Mouse (Mus musculus) limb, embryonic 11.5 days (tissue): ENCODE measurements around the gene Skp2. TPM values are rescaled to one million over a fixed set of nuclear protein-coding genes. Genes with fewer than 3 reads are reported as not detected.
A peak's percentile ranks its signal among the peaks of the same experiment; 100 is the strongest.

Experiments
- ATAC-seq: fragments of 200-750 bp; cut with Nextera tagmentation; 2 replicates; pipeline ENCODE4 v1.8.0; 2017; ENCODE audit warnings: low read depth; ENCODE audit not compliant: insufficient number of reproducible peaks, low FRiP score, low TSS enrichment
- DNase-seq: peaks from one replicate; pipeline ENCODE4 v3.0.0-alpha.2; 2015; ENCODE audit warnings: low spot score
- H3K27ac ChIP-seq: fragments of 300-500 bp; sonication (generic); replicated peaks from 2 replicates; pipeline ENCODE4 v1.5.1; 2014; ENCODE audit warnings: low read depth, mild to moderate bottlenecking, low read length
- H3K27me3 ChIP-seq: fragments of 300-500 bp; sonication (generic); 2 replicates; pipeline ENCODE4 v1.6.1; 2014; ENCODE audit warnings: mild to moderate bottlenecking, low read length, mixed read lengths; ENCODE audit not compliant: control insufficient read depth, insufficient read depth
- H3K36me3 ChIP-seq: fragments of 300-500 bp; sonication (generic); 2 replicates; pipeline ENCODE4 v1.6.1; 2014; ENCODE audit warnings: mild to moderate bottlenecking, low read length, moderate library complexity, mixed read lengths; ENCODE audit not compliant: control insufficient read depth, insufficient read depth
- H3K4me1 ChIP-seq: fragments of 300-500 bp; sonication (generic); 2 replicates; pipeline ENCODE4 v1.6.1; 2014; ENCODE audit warnings: low read length, mixed read lengths; ENCODE audit not compliant: control insufficient read depth, insufficient read depth
- H3K4me2 ChIP-seq: fragments of 300-500 bp; sonication (generic); 2 replicates; pipeline ENCODE4 v1.6.1; 2014; ENCODE audit warnings: low read depth, mild to moderate bottlenecking, moderate library complexity; ENCODE audit not compliant: severe bottlenecking
- H3K4me3 ChIP-seq: fragments of 300-500 bp; sonication (generic); 2 replicates; pipeline ENCODE4 v1.5.1; 2014; ENCODE audit warnings: low read depth, low read length
- H3K9ac ChIP-seq: fragments of 300-500 bp; sonication (generic); 2 replicates; pipeline ENCODE4 v1.6.1; 2014; ENCODE audit warnings: mild to moderate bottlenecking, low read length
- H3K9me3 ChIP-seq: fragments of 300-500 bp; sonication (generic); 2 replicates; pipeline ENCODE4 v1.6.1; 2016; ENCODE audit warnings: low read length; ENCODE audit not compliant: control insufficient read depth
- WGBS: fragments of 180-500 bp; shearing (Covaris S2); extraction: QIAGEN DNeasy Blood & Tissue Kit; methylation state at CpG from one replicate; pipeline ENCODE4 v1.1.7; 2014; 5-methylcytosine and 5-hydroxymethylcytosine counted together
- polyA plus RNA-seq: library from polyadenylated mRNA; unstranded; fragments of >200 nt; fragmentation: Nextera tagmentation; extraction: Ambion mirVana; gene quantifications from 2 replicates; pipeline ENCODE4 v1.2.1, GENCODE M21; 2014

The Skp2 gene
- polyA plus RNA-seq, 1 experiment from 2014 or later: 160 TPM

DNA sequence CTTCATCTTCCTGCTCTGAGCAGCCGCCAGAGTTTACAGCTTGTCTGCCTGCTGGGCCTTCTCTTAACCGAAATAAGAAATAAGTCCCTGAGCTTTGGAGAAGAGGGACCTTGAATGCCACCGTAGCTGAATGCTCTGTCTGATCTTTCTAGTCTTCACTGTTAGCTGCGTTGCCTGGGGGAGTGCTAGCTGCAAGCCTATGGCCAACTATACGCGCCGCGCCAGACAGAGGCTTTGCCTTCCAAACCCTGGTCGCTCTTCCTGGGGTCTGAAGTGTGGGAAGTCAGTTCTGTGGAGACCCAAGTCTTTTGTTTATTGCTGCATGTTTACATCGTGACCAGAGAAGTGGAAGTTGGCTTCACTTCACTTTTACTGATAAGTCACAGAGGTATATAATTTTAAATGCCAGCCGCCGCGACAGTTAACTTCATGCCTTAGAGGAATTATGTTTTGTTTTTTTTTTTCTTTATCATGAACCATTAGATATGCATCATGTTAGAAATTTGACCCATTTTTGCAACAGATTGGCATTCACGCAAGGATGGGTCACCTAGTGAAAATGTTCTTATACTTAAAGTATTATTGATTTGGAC is 79.5 kb downstream of the Skp2 start:
- Histone ChIP-seq H3K4me1 (no peaks in the 10 kb centered on the region), H3K27ac (no peak overlapping the region), H3K27me3 (no peaks in the 10 kb centered on the region), H3K36me3 (no peaks in the 10 kb centered on the region), H3K9me3 (no peaks in the 10 kb centered on the region), H3K4me2 (no peak overlapping the region), H3K9ac (no peak overlapping the region), H3K4me3 (no peak overlapping the region)
- WGBS: 79% methylated on average over 14 of the region's 14 CpGs
- ATAC-seq: no peak
- DNase-seq: no peak

DNA sequence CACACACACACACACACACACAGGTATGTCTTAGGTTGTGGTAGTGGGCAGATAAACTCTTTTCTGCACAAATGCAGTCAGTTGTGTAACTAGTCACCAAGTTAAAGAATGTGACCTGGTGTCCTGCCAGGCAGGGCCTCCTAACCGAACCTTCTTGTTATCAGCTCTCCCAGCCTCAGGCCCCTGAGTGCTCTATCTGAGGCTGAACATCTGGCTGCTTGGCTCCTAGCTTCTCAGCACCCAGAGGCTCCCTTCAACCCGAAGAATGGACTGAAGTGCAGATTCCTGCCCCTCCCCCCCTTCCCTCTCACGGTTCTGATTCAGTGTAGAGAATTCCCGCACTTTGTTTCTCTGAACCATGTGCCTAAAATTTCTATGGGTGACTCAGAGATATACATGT is 80.6 kb downstream of the Skp2 start:
- no peak for ATAC-seq
- no peak overlapping the region for H3K27ac ChIP-seq
- no peaks in the 10 kb centered on the region for H3K9me3 ChIP-seq
- H3K4me3 ChIP-seq: no peak overlapping the region
- no peak overlapping the region for H3K4me2 ChIP-seq
- H3K36me3 ChIP-seq: no peaks in the 10 kb centered on the region
- DNase-seq: no peak
- no peak overlapping the region for H3K9ac ChIP-seq
- no peaks in the 10 kb centered on the region; the same call in 1 of the 2 replicates for H3K4me1 ChIP-seq
- WGBS: 20% methylated on average over 4 of the region's 4 CpGs
- H3K27me3 ChIP-seq: no peaks in the 10 kb centered on the region

DNA sequence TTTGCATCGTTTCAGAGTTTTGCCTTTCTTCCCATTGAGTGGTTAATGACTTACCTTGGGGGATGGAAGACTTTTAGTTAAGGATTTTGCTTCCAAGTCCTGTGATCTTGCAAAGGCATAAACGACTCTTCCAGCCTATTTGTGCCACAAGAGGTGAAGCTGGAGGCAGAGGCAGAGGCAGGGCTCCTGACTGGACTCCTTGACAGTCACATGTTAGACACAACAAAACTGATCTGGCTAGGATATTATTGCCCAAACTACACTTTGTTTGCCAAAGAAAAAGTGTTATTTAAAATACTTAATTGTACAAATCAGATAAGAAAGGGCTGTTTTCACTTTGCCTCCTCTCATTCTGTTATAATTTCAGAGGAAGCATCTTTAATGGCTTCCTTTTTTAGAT is 81.1 kb downstream of the Skp2 start:
- Histone ChIP-seq H3K9me3 (no peaks in the 10 kb centered on the region), H3K4me2 (no peak overlapping the region), H3K4me3 (no peak overlapping the region), H3K36me3 (no peaks in the 10 kb centered on the region), H3K27me3 (no peaks in the 10 kb centered on the region), H3K27ac (no peak overlapping the region), H3K9ac (no peak overlapping the region), H3K4me1 (no peaks in the 10 kb centered on the region; the same call in 1 of the 2 replicates)
- 14% methylated on average over 2 of the region's 2 CpGs for WGBS
- ATAC-seq (no peak), DNase-seq (no peak)

DNA sequence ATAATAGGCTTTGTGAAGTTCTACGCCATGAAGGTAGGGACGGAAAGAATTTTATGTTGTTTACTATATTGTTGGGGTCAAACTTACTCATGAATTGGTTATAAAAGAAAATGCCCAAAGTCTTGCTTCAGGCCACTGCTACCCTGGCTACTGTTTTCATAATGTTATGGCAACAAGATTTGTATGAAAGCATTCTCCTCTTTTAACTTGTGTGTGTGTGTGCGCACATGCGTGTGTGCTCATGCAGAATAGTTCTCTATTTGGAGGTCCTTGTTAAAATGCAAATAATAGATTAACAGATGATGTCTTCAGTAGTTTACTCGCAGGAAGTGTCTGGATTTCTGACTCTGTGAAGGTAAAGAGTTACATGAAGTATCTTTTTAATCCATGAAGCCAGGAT is 81.5 kb downstream of the Skp2 start:
- DNase-seq (no peak), ATAC-seq (no peak)
- 78% methylated on average over 5 of the region's 5 CpGs for WGBS
- Histone ChIP-seq H3K9ac (no peak overlapping the region), H3K4me1 (no peaks in the 10 kb centered on the region; the same call in 1 of the 2 replicates), H3K4me3 (no peak overlapping the region), H3K27me3 (no peaks in the 10 kb centered on the region), H3K27ac (no peak overlapping the region), H3K9me3 (no peaks in the 10 kb centered on the region), H3K36me3 (no peaks in the 10 kb centered on the region), H3K4me2 (peak overlapping the region; percentile 12; the same call in 1 of the 2 replicates)

GRCm38 (mm10) chr15:9073067-9073608 is 82.1 kb downstream of the Skp2 start:
- no peak overlapping the region for H3K4me3 ChIP-seq
- no peak overlapping the region for H3K9ac ChIP-seq
- H3K27me3 ChIP-seq: no peaks in the 10 kb centered on the region
- DNase-seq: no peak
- no peak overlapping the region for H3K27ac ChIP-seq
- no peaks in the 10 kb centered on the region for H3K36me3 ChIP-seq
- H3K9me3 ChIP-seq: no peaks in the 10 kb centered on the region
- WGBS: 52% methylated on average over 12 of the region's 12 CpGs
- no peak for ATAC-seq
- no peaks in the 10 kb centered on the region; the same call in 1 of the 2 replicates for H3K4me1 ChIP-seq
- H3K4me2 ChIP-seq: peak overlapping the region; percentile 69; the same call in 1 of the 2 replicates

DNA sequence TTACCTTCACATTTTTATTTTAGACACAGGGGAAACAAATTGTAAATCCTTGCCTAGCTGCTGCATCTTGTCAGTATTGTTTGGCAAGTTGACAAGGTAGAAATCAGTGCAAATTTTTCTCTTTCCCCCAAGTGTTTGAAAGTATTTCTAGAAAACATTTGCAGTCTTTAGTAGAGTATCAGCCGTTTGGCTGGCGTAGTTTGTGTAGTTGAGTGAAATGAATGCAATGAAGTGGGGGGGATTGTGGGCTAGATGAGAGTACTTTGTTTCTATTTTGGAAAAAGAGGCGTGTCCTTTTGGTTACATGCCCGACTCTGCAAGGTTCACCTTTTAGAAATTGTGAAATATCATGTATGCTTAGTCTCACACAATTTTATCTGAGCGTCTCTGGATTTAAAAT is 82.6 kb downstream of the Skp2 start:
- Histone ChIP-seq H3K27ac (no peak overlapping the region), H3K4me3 (peak overlapping the region; percentile 90), H3K9ac (no peak overlapping the region), H3K27me3 (no peaks in the 10 kb centered on the region), H3K4me2 (peak overlapping the region; percentile 69), H3K36me3 (no peaks in the 10 kb centered on the region), H3K9me3 (no peaks in the 10 kb centered on the region), H3K4me1 (no peaks in the 10 kb centered on the region; the same call in 1 of the 2 replicates)
- no peak for DNase-seq
- no peak for ATAC-seq
- 48% methylated on average over 5 of the region's 5 CpGs for WGBS

DNA sequence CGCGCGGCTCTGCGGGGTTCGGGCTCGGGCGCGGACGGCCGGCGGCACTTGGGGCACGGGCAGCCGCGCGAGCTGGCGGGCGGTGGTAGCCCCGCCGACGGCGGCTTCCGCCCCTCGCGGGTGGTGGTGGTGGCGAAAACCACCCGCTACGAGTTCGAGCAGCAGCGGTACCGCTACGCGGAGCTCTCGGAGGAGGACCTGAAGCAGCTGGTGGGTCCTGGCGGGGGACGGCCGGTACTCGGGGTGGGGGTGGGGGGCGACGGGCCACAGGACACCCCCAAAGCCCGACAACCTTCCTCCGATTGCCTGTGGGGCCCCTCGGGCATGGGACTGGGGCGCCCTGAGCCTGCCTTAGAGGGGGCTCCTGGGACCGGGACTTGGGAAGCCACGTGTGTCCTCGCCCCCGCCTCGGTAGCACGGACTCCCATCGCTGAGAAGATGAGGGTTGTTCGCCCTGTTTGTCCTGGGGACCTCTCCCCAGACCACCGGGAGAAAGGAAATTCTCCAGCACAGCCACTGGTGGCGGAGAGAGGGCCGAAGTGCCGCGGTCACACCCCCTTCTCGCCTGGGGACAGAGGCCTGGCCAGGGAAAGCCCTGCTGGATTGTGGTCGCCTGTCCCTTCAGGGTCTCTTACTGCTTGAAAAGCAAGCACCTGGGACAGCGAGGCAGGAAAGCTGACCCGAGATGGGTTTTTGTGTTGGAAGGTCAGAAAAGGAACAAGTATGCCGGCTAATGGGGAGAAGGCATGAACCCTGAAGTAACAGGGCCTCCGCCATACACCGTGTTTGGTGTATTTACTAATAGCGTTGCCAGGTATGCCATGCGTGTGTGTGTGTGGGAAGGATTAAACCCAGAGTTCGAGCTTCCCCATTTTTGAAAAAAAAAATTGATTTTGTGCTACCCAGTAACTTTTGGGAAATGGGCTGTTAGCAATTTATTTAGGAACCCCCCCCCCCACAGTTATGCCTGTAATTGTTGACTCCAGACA is 83.4 kb downstream of the Skp2 start:
- Histone ChIP-seq H3K36me3 (no peaks in the 10 kb centered on the region), H3K9ac (peak overlapping the region; percentile 87), H3K4me3 (peak overlapping the region; percentile 90), H3K4me2 (peak overlapping the region; percentile 69), H3K27me3 (no peaks in the 10 kb centered on the region), H3K4me1 (no peaks in the 10 kb centered on the region; the same call in 1 of the 2 replicates), H3K27ac (peak overlapping the region; percentile 84), H3K9me3 (no peaks in the 10 kb centered on the region)
- under 1% methylated on average over 57 of the region's 66 CpGs for WGBS
- DNase-seq: peak; percentile 76
- ATAC-seq: peak; percentile 35

- ATAC-seq (peak; percentile 100), DNase-seq (peak; percentile 98)
- Histone ChIP-seq H3K9ac (peak within 1 kb of the TSS; percentile 87), H3K27ac (peak within 1 kb of the TSS; percentile 85), H3K9me3 (no peaks in the 10 kb centered on the region), H3K4me2 (peak within 1 kb of the TSS; percentile 81), H3K27me3 (no peaks in the 10 kb centered on the region), H3K4me1 (no peaks in the 10 kb centered on the region; the same call in 1 of the 2 replicates), H3K4me3 (peak within 1 kb of the TSS; percentile 90), H3K36me3 (no peaks in the 10 kb centered on the region)
- under 1% methylated on average over 32 of the region's 54 CpGs for WGBS
These were observed 84.2 kb downstream of the Skp2 start, which contains the start of gene Nadk2 for GRCm38 (mm10) chr15:9070912-9071555. Gene Nadk2, plus strand, starts transcription at chr15:9071260.
